ENCODE assay signal across 28 mouse cellular contexts in genomic region chr8:79048388-79049005, GRCm38 (mm10). TPM values are rescaled to one million over a fixed set of nuclear protein-coding genes. Genes with fewer than 3 reads are reported as not detected.
DNase-seq lines count a peak whose midpoint lies in the region; ATAC-seq and TF ChIP-seq lines count a peak whose summit lies in the region.
"Had no signal": no experiment of that assay in that cellular context is flagged by ENCODE, and none has a peak within 500 bp of the region (broad histone marks: within the 10 kb centered on the region; RNA-seq: fewer than 3 reads in every experiment).

No protein-coding gene starts in this region.

- H3K27me3 ChIP-seq in C2C12 (ENCODE audit: control insufficient read depth, insufficient read depth, insufficient read length) (no peaks in the 10 kb centered on the region), myocyte (ENCODE audit: control insufficient read depth, insufficient read depth, insufficient read length) (no peaks in the 10 kb centered on the region)
- no peaks in the 10 kb centered on the region for H3K27me3 ChIP-seq in liver, embryonic 13.5 days
- H3K27me3 ChIP-seq: embryonic facial prominence, embryonic 13.5 days; forebrain, embryonic 15.5 days; heart, embryonic 12.5 days; neural tube, embryonic 15.5 days had no signal

- no peak for TF ChIP-seq POLR2A in myocyte (IDR thresholded peaks at IDR 0.05; ENCODE audit: insufficient read length, low read depth)

- H3ac ChIP-seq in C2C12 (ENCODE audit: control insufficient read depth, insufficient read length, low read depth): no peak overlapping the region
- no peak overlapping the region for H3ac ChIP-seq in myocyte (ENCODE audit: control insufficient read depth, insufficient read length)

- ATAC-seq in liver, embryonic 13.5 days (ENCODE audit: low read depth): peak; percentile 55
- ATAC-seq: forebrain, embryonic 15.5 days; intestine, postnatal 0 days had no signal

- no peak overlapping the region for H3K4me2 ChIP-seq in liver, embryonic 13.5 days
- no peak overlapping the region for H3K4me2 ChIP-seq in myocyte (ENCODE audit: low read depth)
- H3K4me2 ChIP-seq: embryonic facial prominence, embryonic 13.5 days; forebrain, embryonic 15.5 days; heart, embryonic 12.5 days; hindbrain, embryonic 14.5 days; neural tube, embryonic 15.5 days had no signal

- H3K27ac ChIP-seq in liver, embryonic 13.5 days: no peak overlapping the region
- H3K27ac ChIP-seq: embryonic facial prominence, embryonic 13.5 days; forebrain, embryonic 10.5 days; forebrain, embryonic 15.5 days; hindbrain, embryonic 14.5 days; neural tube, embryonic 15.5 days had no signal

- TF ChIP-seq CTCF in C2C12 (IDR thresholded peaks at IDR 0.05; ENCODE audit: control insufficient read depth, insufficient read depth, insufficient read length): no peak

- no peaks in the 10 kb centered on the region for H3K4me1 ChIP-seq in liver, embryonic 13.5 days (replicated peaks)
- H3K4me1 ChIP-seq: forebrain, embryonic 10.5 days; forebrain, embryonic 15.5 days; neural tube, embryonic 15.5 days had no signal

- DNase-seq in kidney, postnatal 36 days: peak; percentile 23 to 24
- DNase-seq in kidney, postnatal 10 days: no peak
- no peak for DNase-seq in liver, embryonic 13.5 days
- DNase-seq in embryo, embryonic 11 days: no peak
- no peak for DNase-seq in spleen, postnatal 14 days (ENCODE audit: low spot score in 2 of 2)
- DNase-seq: adrenal gland, postnatal 14 days; cerebellum, adult 11 months; cerebellum, adult 9-10 months; cerebellum, postnatal 36 days; gastrocnemius, postnatal 25 days; heart, adult 18-20 months; layer of hippocampus, adult 9-11 months; lung, postnatal 10 days; midbrain, embryonic 14.5 days; retina, postnatal 1 day; right cerebral cortex, postnatal 14 days; thymus, adult 18-20 months; thymus, postnatal 25 days had no signal

- no peaks in the 10 kb centered on the region for H3K9me3 ChIP-seq in liver, embryonic 13.5 days (replicated peaks)
- H3K9me3 ChIP-seq: embryonic facial prominence, embryonic 13.5 days; forebrain, embryonic 10.5 days; forebrain, embryonic 15.5 days; G1E; heart, embryonic 12.5 days; neural tube, embryonic 15.5 days had no signal

- no peak overlapping the region for H3K9ac ChIP-seq in liver, embryonic 13.5 days
- H3K9ac ChIP-seq: embryonic facial prominence, embryonic 13.5 days; forebrain, embryonic 15.5 days; heart, embryonic 12.5 days; hindbrain, embryonic 14.5 days; neural tube, embryonic 15.5 days had no signal

- H3K36me3 ChIP-seq in C2C12 (ENCODE audit: control insufficient read depth, insufficient read depth): peaks cover 10% of the 10 kb centered on the region
- H3K36me3 ChIP-seq in liver, embryonic 13.5 days: no peaks in the 10 kb centered on the region
- H3K36me3 ChIP-seq in myocyte (ENCODE audit: control insufficient read depth, insufficient read depth): no peaks in the 10 kb centered on the region
- H3K36me3 ChIP-seq: forebrain, embryonic 15.5 days; neural tube, embryonic 15.5 days had no signal

- H3K79me2 ChIP-seq in C2C12 (ENCODE audit: control insufficient read depth, insufficient read depth) (peaks cover 88% of the 10 kb centered on the region), myocyte (ENCODE audit: control insufficient read depth, insufficient read depth) (peaks cover 68% of the 10 kb centered on the region)

- no peak overlapping the region for H3K4me3 ChIP-seq in C2C12 (ENCODE audit: insufficient read depth, poor library complexity, severe bottlenecking)
- H3K4me3 ChIP-seq in liver, embryonic 13.5 days (replicated peaks): no peak overlapping the region
- no peak overlapping the region for H3K4me3 ChIP-seq in myocyte
- H3K4me3 ChIP-seq: embryonic facial prominence, embryonic 13.5 days; forebrain, embryonic 10.5 days; forebrain, embryonic 15.5 days; heart, embryonic 12.5 days; neural tube, embryonic 15.5 days had no signal

- WGBS in liver, embryonic 13.5 days (ENCODE audit: insufficient replicate concordance): 65% methylated on average over 6 of the region's 6 CpGs

- H3K79me3 ChIP-seq in C2C12 (ENCODE audit: low read depth): peaks cover 61% of the 10 kb centered on the region

TF ChIP-seq in C2C12, 6 proteins besides CTCF, POLR2A, EP300 and RAD21:
- TF ChIP-seq MYOD1 (IDR thresholded peaks at IDR 0.05; ENCODE audit: control insufficient read depth, insufficient read length, low read depth) (peak; percentile 81), USF1 (IDR thresholded peaks at IDR 0.05; ENCODE audit: low read depth) (no peak), MYOG (IDR thresholded peaks at IDR 0.05; ENCODE audit: control insufficient read depth, extremely low read depth, insufficient read length) (no peak)

TF ChIP-seq in myocyte, 11 proteins besides CTCF, POLR2A, EP300 and RAD21:
- TF ChIP-seq MYOD1 (IDR thresholded peaks at IDR 0.05; ENCODE audit: control insufficient read depth in 1 of 3, insufficient read length in 2 of 3, low read depth in 2 of 3) (peak in 2 of 3 experiments; percentile 54 to 61), MAX (IDR thresholded peaks at IDR 0.05; ENCODE audit: low read depth) (no peak), CEBPB (IDR thresholded peaks at IDR 0.05; ENCODE audit: insufficient read depth, poor library complexity, severe bottlenecking) (no peak)
TF ChIP-seq in myocyte: peak in this region for 1.

RNA-seq across cellular contexts. Expression of gene Zfp827, which starts 20.3 kb away (rescaled TPM):
- polyA plus RNA-seq in C2C12 (2012; fragmentation: generic; extraction: Trizol) (7.6 TPM), myocyte (2012; fragmentation: generic; extraction: Trizol) (7.7 TPM)
- 0.48 and 0.50 TPM in 2 replicates for polyA plus RNA-seq in liver, embryonic 13.5 days (2015; fragmentation: Nextera tagmentation; extraction: Ambion mirVana)

Comparison
In these comparisons a context has a peak if more than half of its experiments do, and no peak if none do; other contexts are left out.
1. DNase-seq: peak in kidney, postnatal 36 days (2 of 2); none in kidney, postnatal 10 days (single experiment), liver, embryonic 13.5 days (single experiment), embryo, embryonic 11 days (single experiment) and spleen, postnatal 14 days (0 of 2).